Mouse (Mus musculus) thymus, postnatal 10 days (tissue): Measurements from ENCODE around the gene Epb41l1.
A peak's percentile ranks its signal among the peaks of the same experiment; 100 is the strongest.

Source experiments
- DNase-seq, 2 experiments: peaks; one replicate each; pipeline ENCODE4 v3.0.0; 2021; ENCODE audit warnings: low spot score in 2 of 2

Epb41l1 gene

DNA sequence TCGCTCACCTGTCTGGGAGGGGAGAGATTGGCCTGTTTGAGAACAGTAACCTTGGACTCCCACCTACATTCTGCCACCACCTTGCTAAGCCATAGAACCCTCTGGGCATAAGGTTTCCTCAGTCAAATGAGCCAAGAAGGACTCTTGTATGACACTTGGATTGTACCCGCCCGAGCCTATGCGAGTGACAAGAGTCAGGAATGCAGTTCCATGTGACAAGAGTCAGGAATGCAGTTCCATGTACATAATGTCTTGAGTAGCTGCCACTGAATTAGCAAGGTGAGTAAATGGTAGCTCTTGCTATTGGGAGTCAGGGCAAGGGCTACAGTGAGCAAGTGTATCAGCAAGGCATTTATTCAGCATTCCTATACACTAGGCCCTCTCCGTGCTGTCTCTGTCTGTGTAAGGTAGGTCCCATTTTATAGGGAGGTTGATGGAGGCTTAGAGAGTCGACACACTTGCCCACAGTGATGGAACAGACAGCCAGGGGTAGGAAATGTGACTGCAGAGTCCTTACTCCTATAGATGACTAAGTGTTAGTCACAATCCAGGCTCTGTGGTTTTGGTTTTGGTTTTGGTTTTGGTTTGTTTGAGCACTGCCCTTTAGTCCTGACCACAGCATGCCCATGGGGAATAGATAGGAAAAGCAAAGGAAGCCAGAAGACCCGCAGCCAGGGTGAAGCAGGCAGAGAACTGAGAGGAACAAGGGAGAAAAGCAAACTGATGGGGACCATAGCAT lies 118.3 kb downstream of the Epb41l1 start:
- DNase-seq = no peak

DNA sequence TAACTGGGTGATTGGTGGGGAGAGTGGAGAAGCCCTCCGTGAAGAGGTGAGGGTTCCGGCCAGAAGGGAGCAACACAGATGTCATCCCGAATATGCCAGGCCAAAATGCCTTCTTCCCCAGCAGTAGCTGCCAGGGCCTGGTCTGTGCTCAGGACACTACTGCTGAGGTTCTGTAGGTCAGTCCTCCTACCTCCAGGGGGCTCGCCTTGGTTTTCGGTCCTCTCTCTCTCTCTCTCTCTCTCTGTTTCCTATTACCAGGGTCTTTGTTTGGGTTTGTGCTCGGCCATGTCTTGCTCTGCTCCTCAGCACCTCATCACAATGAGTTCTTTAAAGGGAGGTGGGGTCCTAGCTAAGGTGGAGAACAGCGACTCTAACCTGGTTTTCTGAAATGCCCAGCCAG lies 120.3 kb downstream of the Epb41l1 start:
- no peak for DNase-seq

DNA sequence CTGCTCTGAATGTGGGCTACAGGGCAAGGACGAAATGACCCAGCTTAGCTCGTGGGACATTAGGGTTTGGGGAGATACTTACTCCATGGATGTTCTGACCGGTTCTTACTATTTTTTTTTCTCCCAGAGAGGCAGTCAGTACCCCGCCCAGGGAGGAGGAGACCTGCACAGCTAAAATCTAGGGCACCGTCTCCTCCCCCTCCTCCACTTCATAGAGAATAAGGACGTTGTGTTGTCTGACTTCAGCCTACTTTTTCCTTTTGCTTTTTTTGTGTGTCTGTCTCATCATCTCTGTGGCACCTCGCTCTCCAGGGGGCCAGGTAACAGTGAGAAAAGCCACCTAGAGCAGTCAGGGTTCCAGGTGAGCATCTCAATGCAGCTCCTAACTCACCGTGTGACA lies 121.7 kb downstream of the Epb41l1 start:
- no peak for DNase-seq

GRCm38 (mm10) chr2:156543804-156544203 lies 123.1 kb downstream of the Epb41l1 start:
- no peak for DNase-seq

DNA sequence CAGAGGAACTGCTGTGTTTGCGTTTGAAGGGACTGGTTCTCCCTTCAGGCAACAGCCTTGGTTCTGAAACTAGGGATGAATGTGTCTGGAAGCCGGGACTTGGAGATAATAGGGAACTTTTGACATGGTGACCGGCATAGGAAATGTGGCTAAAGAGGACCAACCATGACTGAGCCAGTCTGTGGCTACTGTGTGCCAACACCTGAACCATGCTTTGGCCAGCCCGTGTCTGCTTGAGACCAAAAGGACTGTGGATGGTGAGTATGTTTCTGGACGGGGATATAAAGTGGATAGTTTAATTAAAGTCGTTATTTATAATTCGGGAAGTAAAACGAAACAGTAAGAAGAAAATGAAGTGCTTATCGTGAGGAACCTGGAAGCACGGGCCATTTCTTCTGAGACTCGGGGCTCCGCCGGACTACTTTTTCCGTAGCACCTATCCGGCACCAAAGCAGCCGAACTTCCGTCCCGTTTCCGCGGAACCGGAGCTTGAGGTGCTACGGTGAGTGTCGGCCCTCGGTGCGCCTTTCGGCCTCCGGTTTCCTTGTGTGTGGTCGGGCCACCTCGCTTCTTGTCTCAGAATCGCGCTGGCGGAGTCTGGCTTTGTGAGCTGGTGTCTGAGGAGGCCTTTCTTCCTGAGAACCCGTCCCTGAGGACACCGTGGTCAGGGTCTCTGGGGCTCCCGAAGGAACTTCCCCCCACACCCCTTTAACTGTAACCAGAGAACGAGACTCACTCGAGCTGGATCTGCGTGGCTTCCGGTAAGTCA lies 126.6 kb downstream of the Epb41l1 start, which contains the start of gene Aar2:
Aar2 (plus strand) TSS at position 462 of the 769 bp plus-strand sequence.
- peak; percentile 62 to 84 for DNase-seq

DNA sequence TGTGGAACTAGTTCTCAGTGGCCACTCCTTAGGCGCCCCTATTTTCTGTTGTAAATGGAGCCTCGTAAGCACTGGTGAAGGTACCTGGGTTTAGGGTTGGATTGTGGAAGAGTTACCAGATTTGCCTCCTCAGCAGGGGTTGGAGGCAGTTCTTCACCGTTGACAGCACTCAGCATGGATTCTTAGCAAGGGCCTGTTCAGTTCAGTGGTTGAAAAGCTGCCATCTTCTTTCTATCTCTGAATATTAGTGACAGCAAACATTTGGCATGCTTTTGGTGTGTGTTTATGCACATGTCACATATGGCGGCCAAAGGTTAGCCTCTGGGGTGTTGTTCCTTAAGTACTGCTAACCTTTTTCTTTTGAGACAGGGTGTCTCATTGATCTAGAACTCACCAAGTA lies 131.7 kb downstream of the Epb41l1 start:
- no peak for DNase-seq

DNA sequence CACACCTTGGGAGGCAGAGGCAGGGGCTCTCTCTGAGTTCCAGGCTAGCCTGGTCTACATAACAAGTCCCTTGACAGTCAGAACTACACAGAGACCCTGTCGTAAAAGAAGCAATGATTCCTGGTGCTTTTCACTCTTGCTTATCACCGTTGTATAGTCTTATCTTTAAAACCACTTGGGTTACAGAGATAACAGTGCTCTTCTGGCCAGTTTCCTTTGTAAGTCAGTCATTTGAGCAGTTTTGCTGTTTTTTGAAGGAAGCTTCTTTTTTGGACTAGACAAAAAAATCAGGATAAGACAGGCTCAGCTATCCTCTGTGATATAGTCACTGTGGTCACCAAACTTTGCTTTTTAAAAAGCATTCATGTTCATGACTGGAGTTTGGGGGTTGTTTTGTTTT lies 141.1 kb downstream of the Epb41l1 start:
- no peak for DNase-seq

DNA sequence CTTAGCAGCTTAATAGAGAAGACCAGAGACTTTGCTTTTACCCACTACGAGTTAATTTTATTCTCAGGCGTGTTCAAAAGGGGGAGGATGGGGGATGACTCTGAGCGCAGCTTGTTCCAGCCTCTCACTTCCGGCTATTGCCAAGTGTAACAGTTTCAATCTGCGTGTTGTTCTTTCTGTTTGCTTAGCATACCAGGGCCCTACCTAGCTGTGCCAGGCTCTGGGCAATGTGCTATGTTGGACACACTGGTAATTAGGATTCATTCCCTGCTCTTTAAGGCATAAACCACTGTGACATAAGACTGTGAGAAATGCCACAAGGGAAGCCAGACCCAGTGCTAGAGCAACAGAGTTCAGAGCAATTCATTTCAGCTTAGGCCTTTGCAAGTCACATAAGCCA lies 142.8 kb downstream of the Epb41l1 start:
- DNase-seq = no peak

DNA sequence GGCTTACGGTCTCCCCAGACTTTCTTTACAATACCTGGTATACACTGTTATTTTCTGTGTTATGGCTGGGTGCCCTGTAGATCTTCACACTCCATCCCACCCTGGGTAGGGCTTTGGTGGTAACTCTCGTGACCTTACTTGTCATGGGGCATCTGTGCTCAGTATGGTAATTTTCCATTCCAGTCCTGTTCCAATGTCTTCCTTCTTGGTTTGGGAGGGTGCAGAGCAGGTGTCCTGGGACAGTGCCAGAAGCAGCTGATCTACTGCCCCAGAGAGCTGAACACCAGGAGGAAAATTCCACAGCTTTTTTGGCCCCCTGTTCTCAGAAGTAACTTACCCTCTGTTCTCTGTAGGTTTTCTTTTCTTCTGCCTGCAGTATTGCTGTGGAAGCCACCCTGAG lies 145.8 kb downstream of the Epb41l1 start:
- no peak for DNase-seq

- no peak for DNase-seq
Measured at GRCm38 (mm10) chr2:156568647-156569046, 147.9 kb downstream of the Epb41l1 start.

GRCm38 (mm10) chr2:156569261-156569660 lies 148.6 kb downstream of the Epb41l1 start:
- no peak for DNase-seq

GRCm38 (mm10) chr2:156571521-156571920 lies 150.8 kb downstream of the Epb41l1 start:
- no peak for DNase-seq

GRCm38 (mm10) chr2:156576850-156577587 lies 156.3 kb downstream of the Epb41l1 start:
- no peak for DNase-seq

- no peak for DNase-seq
Measured at GRCm38 (mm10) chr2:156580507-156580906, 159.8 kb downstream of the Epb41l1 start.

DNA sequence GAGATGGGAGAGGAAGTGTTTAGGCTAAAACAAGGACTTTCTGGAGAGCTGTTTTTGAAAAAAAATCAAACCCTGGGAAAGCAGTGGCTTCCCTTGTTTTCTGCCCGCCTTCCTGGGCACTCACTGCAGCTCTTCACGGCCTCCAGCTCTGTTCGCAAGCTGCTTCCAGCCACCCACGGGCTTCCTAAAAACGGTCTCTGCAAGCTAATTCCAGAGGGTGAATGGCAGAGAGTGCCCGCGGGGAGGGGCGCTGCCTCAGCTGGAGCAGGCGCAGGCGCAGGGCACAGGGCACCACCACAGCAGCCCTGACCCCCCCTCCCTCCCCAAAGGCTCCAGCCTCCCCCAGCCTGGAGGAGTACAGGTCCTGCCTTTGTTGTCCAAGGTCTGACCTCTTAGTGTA lies 160.5 kb downstream of the Epb41l1 start:
- no peak for DNase-seq

DNA sequence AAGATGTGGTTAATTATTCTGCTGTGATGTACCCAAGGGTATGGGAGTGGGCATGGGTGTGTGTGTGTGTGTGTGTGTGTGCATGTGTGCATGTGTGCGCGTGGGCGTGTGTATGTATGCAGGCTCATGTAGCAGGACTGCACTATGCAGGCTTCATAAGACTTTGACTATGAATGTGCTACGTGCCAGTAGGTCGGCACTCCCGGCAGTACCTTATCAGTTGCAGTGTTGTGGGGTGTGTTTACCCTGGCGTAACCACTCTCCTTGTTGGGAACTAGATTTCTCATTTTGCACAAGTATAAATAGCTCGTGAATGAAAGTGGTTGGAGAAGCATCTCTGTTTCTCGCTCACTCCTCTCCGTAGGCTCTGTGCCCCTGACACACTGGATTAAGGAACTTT lies 162.2 kb downstream of the Epb41l1 start:
- no peak for DNase-seq

DNA sequence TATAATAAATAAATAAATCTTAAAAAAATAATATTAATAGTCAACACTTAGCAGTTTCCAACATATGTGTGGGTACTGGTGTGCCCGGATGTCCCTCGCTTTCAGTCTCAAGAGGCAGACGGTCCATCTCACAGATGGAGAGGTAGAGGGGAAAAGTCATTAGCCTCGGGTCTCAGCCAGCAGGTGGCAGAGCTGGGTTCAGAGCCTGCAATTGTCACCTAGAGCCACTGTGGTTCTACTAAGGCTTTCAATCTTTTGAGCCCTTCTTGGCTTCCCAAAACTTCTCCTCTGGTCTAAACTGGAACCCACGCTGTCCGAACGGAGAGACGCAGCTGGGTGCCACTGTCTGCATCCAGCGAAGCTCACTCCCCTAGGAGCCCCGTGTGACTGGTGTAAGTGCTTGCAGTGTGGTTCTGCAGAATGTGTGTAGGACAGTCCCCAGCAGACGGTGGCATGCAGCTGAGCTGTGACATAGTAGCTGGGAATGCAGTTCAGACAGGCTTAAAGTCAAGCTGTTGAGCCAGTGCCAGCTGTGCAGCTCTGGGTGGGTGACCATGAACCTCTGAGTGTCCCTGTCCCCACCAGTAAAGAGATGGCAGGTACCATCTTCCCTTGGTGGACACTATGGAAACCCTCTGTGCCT lies 163.6 kb downstream of the Epb41l1 start:
- peak in 1 of 2 experiments; percentile 25 for DNase-seq

- no peak for DNase-seq
Measured at GRCm38 (mm10) chr2:156584797-156585471, 164.2 kb downstream of the Epb41l1 start.

- no peak for DNase-seq
Measured at GRCm38 (mm10) chr2:156589481-156589880, 168.8 kb downstream of the Epb41l1 start.
